Mouse (Mus musculus) MEL (cell line): ENCODE results near the gene Spata6. TPM values are rescaled to one million over a fixed set of nuclear protein-coding genes. Genes with fewer than 3 reads are reported as not detected.

Experiments
- DNase-seq: peaks from one replicate; pipeline ENCODE4 v3.0.0; 2011; ENCODE audit warnings: low read depth, low spot score
- H3K27ac ChIP-seq: 2 replicates; pipeline ENCODE4 v1.5.1; 2012; ENCODE audit warnings: low read depth, mild to moderate bottlenecking, control low read depth, low read length, moderate library complexity; ENCODE audit not compliant: control insufficient read depth
- H3K27me3 ChIP-seq, 2 experiments: fragments of 150-350 bp in 1 of 2; sonication (generic) in 1 of 2; 2 replicates each; pipeline ENCODE4 v1.6.1; 2012; ENCODE audit warnings: low read length in 2 of 2, mild to moderate bottlenecking in 2 of 2, improper control_type of control experiment in 1 of 2, moderate library complexity in 1 of 2; ENCODE audit not compliant: insufficient read depth in 2 of 2, control insufficient read depth in 1 of 2
- H3K36me3 ChIP-seq, 2 experiments: 2 replicates each; pipeline ENCODE4 v1.6.1; 2012 to 2014; ENCODE audit warnings: low read length in 2 of 2, improper control_type of control experiment in 1 of 2, inconsistent platforms in 1 of 2, mild to moderate bottlenecking in 1 of 2; ENCODE audit not compliant: insufficient read depth in 2 of 2, control insufficient read depth in 1 of 2
- H3K4me1 ChIP-seq, 2 experiments: fragments of 150-350 bp in 1 of 2; sonication (generic) in 1 of 2; 2 replicates each; pipeline ENCODE4 v1.6.1; 2012; ENCODE audit warnings: low read length in 2 of 2, improper control_type of control experiment in 1 of 2, mild to moderate bottlenecking in 1 of 2; ENCODE audit not compliant: insufficient read depth in 2 of 2, control insufficient read depth in 1 of 2
- H3K4me3 ChIP-seq, 2 experiments: fragments of 150-350 bp in 1 of 2; sonication (generic) in 1 of 2; 2 replicates each; pipeline ENCODE4 v1.5.1; 2012; ENCODE audit warnings: low read depth in 2 of 2, low read length in 2 of 2, mild to moderate bottlenecking in 2 of 2, moderate library complexity in 2 of 2, control low read depth in 1 of 2, improper control_type of control experiment in 1 of 2; ENCODE audit not compliant: control insufficient read depth in 1 of 2, insufficient read depth in 1 of 2
- H3K79me2 ChIP-seq: 2 replicates; pipeline ENCODE4 v1.6.1; 2012; ENCODE audit warnings: mild to moderate bottlenecking, low read length, moderate library complexity; ENCODE audit not compliant: control insufficient read depth, poor library complexity, insufficient read depth
- H3K9ac ChIP-seq: 2 replicates; pipeline ENCODE4 v1.6.1; 2012; ENCODE audit warnings: low read depth, mild to moderate bottlenecking, control low read depth, low read length, moderate library complexity; ENCODE audit not compliant: control insufficient read depth, poor library complexity, severe bottlenecking
- H3K9me3 ChIP-seq: fragments of 150-350 bp; sonication (generic); replicated peaks from 2 replicates; pipeline ENCODE4 v1.6.1; 2012; ENCODE audit warnings: mild to moderate bottlenecking, low read length, improper control_type of control experiment, moderate library complexity; ENCODE audit not compliant: insufficient read depth
- BHLHE40 ChIP-seq: IDR thresholded peaks from 2 replicates; pipeline ENCODE4 v1.6.1; 2012; ENCODE audit warnings: low read depth, mild to moderate bottlenecking, inconsistent platforms, low read length, improper control_type of control experiment, borderline replicate concordance
- CHD1 ChIP-seq: IDR thresholded peaks from 2 replicates; pipeline ENCODE4 v1.6.1; 2012; ENCODE audit warnings: low read depth, mild to moderate bottlenecking, inconsistent platforms, low read length, improper control_type of control experiment
- CTCF ChIP-seq, 3 experiments: IDR thresholded peaks in 2 of 3; conservative IDR thresholded peaks in 1 of 3; 2 replicates each; pipeline ENCODE4 v1.5.1; 2011 to 2012; ENCODE audit warnings: low read length in 3 of 3, low read depth in 2 of 3, mild to moderate bottlenecking in 2 of 3, improper control_type of control experiment in 1 of 3, inconsistent platforms in 1 of 3, mixed read lengths in 1 of 3, moderate library complexity in 1 of 3; ENCODE audit not compliant: control insufficient read depth in 1 of 3, insufficient read depth in 1 of 3, poor library complexity in 1 of 3, severe bottlenecking in 1 of 3
- ELF1 ChIP-seq: IDR thresholded peaks from 2 replicates; pipeline ENCODE4 v1.6.1; 2014; ENCODE audit warnings: low read depth, mild to moderate bottlenecking, inconsistent platforms, low read length, improper control_type of control experiment, moderate library complexity
- EP300 ChIP-seq, 2 experiments: IDR thresholded peaks; 2 replicates each; pipeline ENCODE4 v1.6.1; 2011; ENCODE audit warnings: improper control_type of control experiment in 2 of 2, low read length in 2 of 2, low read depth in 1 of 2, mild to moderate bottlenecking in 1 of 2
- ETS1 ChIP-seq: IDR thresholded peaks from 2 replicates; pipeline ENCODE4 v1.6.1; 2012; ENCODE audit warnings: low read depth, mild to moderate bottlenecking, inconsistent platforms, low read length, improper control_type of control experiment, moderate library complexity
- HCFC1 ChIP-seq: IDR thresholded peaks from 2 replicates; pipeline ENCODE4 v1.6.1; 2012; ENCODE audit warnings: low read depth, mild to moderate bottlenecking, inconsistent platforms, low read length, improper control_type of control experiment, moderate library complexity
- JUND ChIP-seq: IDR thresholded peaks from 2 replicates; pipeline ENCODE4 v1.6.1; 2011; ENCODE audit warnings: low read depth, mild to moderate bottlenecking, improper control_type of control experiment, low read length
- KAT2A ChIP-seq: conservative IDR thresholded peaks from 2 replicates; pipeline ENCODE4 v1.6.1; 2012; ENCODE audit warnings: low read depth, low read length, improper control_type of control experiment, inconsistent platforms
- MAFK ChIP-seq: IDR thresholded peaks from 2 replicates; pipeline ENCODE4 v1.6.1; 2011; ENCODE audit warnings: low read depth, mild to moderate bottlenecking, low read length, improper control_type of control experiment, borderline replicate concordance
- MAZ ChIP-seq: IDR thresholded peaks from 2 replicates; pipeline ENCODE4 v1.6.1; 2012; ENCODE audit warnings: low read depth, mild to moderate bottlenecking, inconsistent platforms, low read length, improper control_type of control experiment
- MEF2A ChIP-seq: IDR thresholded peaks from 2 replicates; pipeline ENCODE4 v1.6.1; 2014; ENCODE audit warnings: low read depth, mild to moderate bottlenecking, inconsistent platforms, low read length, improper control_type of control experiment; ENCODE audit not compliant: poor library complexity, insufficient replicate concordance, severe bottlenecking; ENCODE audit errors: extremely low read depth
- MXI1 ChIP-seq: IDR thresholded peaks from 2 replicates; pipeline ENCODE4 v1.6.1; 2011; ENCODE audit warnings: mild to moderate bottlenecking, low read depth, low read length, improper control_type of control experiment
- MYB ChIP-seq: IDR thresholded peaks from 2 replicates; pipeline ENCODE4 v1.6.1; 2011; ENCODE audit warnings: mild to moderate bottlenecking, low read depth, low read length, improper control_type of control experiment
- MYC ChIP-seq: IDR thresholded peaks from 2 replicates; pipeline ENCODE4 v1.6.1; 2011; ENCODE audit warnings: low read depth, mild to moderate bottlenecking, low read length, improper control_type of control experiment, moderate library complexity
- NRF1 ChIP-seq: IDR thresholded peaks from 2 replicates; pipeline ENCODE4 v1.6.1; 2014; ENCODE audit warnings: low read depth, mild to moderate bottlenecking, inconsistent platforms, low read length, improper control_type of control experiment, moderate library complexity; ENCODE audit not compliant: poor library complexity, insufficient read depth, severe bottlenecking
- RCOR1 ChIP-seq: IDR thresholded peaks from 2 replicates; pipeline ENCODE4 v1.6.1; 2012; ENCODE audit warnings: low read depth, mild to moderate bottlenecking, inconsistent platforms, low read length, improper control_type of control experiment
- SIN3A ChIP-seq: IDR thresholded peaks from 2 replicates; pipeline ENCODE4 v1.6.1; 2012; ENCODE audit warnings: low read length, improper control_type of control experiment, inconsistent platforms
- TAL1 ChIP-seq: IDR thresholded peaks from 2 replicates; pipeline ENCODE4 v1.6.1; 2012; ENCODE audit warnings: mild to moderate bottlenecking, inconsistent platforms, low read length, moderate library complexity, mixed read lengths
- TBP ChIP-seq: IDR thresholded peaks from 2 replicates; pipeline ENCODE4 v1.8.0; 2011; ENCODE audit warnings: low read depth, low read length, improper control_type of control experiment
- UBTF ChIP-seq: IDR thresholded peaks from 2 replicates; pipeline ENCODE4 v1.6.1; 2012; ENCODE audit warnings: low read depth, mild to moderate bottlenecking, inconsistent platforms, low read length, improper control_type of control experiment, moderate library complexity, borderline replicate concordance; ENCODE audit not compliant: insufficient read depth
- USF1 ChIP-seq: IDR thresholded peaks from 2 replicates; pipeline ENCODE4 v1.6.1; 2014; ENCODE audit warnings: low read depth, mild to moderate bottlenecking, inconsistent platforms, low read length, improper control_type of control experiment, moderate library complexity
- USF2 ChIP-seq, 2 experiments: IDR thresholded peaks; 2 replicates each; pipeline ENCODE4 v1.6.1; 2011 to 2012; ENCODE audit warnings: improper control_type of control experiment in 2 of 2, low read length in 2 of 2, borderline replicate concordance in 1 of 2, inconsistent platforms in 1 of 2, low read depth in 1 of 2, mild to moderate bottlenecking in 1 of 2; ENCODE audit not compliant: insufficient read depth in 1 of 2
- ZC3H11A ChIP-seq: IDR thresholded peaks from 2 replicates; pipeline ENCODE4 v1.6.1; 2012; ENCODE audit warnings: low read depth, mild to moderate bottlenecking, inconsistent platforms, low read length, improper control_type of control experiment
- ZMIZ1 ChIP-seq: IDR thresholded peaks from 2 replicates; pipeline ENCODE4 v1.6.1; 2012; ENCODE audit warnings: low read depth, mild to moderate bottlenecking, inconsistent platforms, low read length, improper control_type of control experiment, moderate library complexity
- ZNF384 ChIP-seq: IDR thresholded peaks from 2 replicates; pipeline ENCODE4 v1.6.1; 2012; ENCODE audit warnings: low read depth, mild to moderate bottlenecking, inconsistent platforms, low read length, improper control_type of control experiment
- polyA plus RNA-seq, 2 experiments: library from polyadenylated mRNA; stranded (reverse) in 1 of 2; unstranded in 1 of 2; fragments of >175 nt in 1 of 2; fragments of >200 nt in 1 of 2; gene quantifications; 2 replicates each; pipeline versions ENCODE4 v1.2.1 to v1.2.4; 2012; ENCODE audit warnings: low replicate concordance in 2 of 2, low read depth in 1 of 2; ENCODE audit not compliant: insufficient read length in 2 of 2, insufficient read depth in 1 of 2, missing spikeins in 1 of 2
- total RNA-seq: library from RNA; depleted of rRNA; stranded (reverse); fragments of 300-350 nt; gene quantifications from 2 replicates; pipeline ENCODE4 v1.2.3, GENCODE M21; 2012

Gene Spata6
- total and polyA plus RNA-seq, 3 experiments, result not detected

DNA sequence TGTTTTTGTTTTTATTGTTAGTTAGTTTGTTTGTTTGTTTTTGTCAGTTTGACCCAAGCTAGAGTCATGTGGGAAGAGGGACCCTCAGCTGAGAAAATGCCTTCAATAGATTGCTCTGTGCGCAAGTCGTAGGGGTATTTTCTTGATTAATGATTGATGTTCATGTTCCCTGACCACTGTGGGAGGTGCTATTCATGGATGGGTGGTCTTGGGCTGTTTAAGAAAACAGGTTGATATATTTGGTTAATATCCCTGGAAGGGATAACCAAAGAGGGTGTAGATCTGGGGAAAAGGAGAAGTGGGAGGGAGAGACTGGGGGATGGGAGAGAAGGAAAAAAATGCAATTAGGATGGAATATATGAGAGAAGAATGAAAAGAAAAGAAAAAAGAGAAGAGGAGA is 15.7 kb upstream of the Spata6 start:
- H3K4me3 ChIP-seq, result no peak overlapping the region
- no peaks in the 10 kb centered on the region for H3K36me3 ChIP-seq
- H3K27me3 ChIP-seq, result no peaks in the 10 kb centered on the region
- no peaks in the 10 kb centered on the region for H3K4me1 ChIP-seq
- TF ChIP-seq MXI1 (no peak), UBTF (no peak), RCOR1 (no peak), ETS1 (no peak), ZNF384 (no peak), MYB (no peak), EP300 (IDR thresholded peaks at IDR 0.05; ENCODE audit: low read depth in 1 of 2, low read length in 2 of 2) (no peak), CHD1 (no peak), CTCF (IDR thresholded peaks at IDR 0.05 in 2 of 3, conservative IDR thresholded peaks at IDR 0.05 in 1 of 3; ENCODE audit: control insufficient read depth in 1 of 3, insufficient read depth in 1 of 3, low read depth in 2 of 3, low read length in 3 of 3, poor library complexity in 1 of 3, severe bottlenecking in 1 of 3) (no peak)
- TF ChIP-seq, all 39 proteins: peak for 0
- Histone ChIP-seq H3K9me3 (no peaks in the 10 kb centered on the region), H3K79me2 (no peaks in the 10 kb centered on the region), H3K9ac (no peak overlapping the region), H3K27ac (no peak overlapping the region)
- DNase-seq, result no peak

DNA sequence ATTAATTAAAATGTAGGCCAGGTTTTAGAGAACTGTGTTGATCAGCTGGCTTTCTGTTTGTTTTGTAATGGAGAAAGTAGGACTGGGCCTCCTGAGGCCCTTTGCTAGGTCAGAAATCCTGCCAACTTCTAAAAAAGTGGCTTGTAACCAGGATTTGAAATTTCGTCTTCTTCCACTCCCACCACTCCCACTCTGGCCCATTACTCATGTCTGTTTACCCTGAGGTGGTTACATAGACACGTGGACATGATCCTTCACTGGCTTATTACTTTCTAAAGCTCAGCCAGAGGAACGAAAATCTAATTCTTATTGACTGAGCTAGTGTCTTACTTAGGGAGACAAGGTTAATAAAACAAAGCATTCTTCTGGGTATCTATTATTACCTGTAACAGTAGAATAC is 14.8 kb upstream of the Spata6 start:
- H3K4me1 ChIP-seq, result no peaks in the 10 kb centered on the region

DNA sequence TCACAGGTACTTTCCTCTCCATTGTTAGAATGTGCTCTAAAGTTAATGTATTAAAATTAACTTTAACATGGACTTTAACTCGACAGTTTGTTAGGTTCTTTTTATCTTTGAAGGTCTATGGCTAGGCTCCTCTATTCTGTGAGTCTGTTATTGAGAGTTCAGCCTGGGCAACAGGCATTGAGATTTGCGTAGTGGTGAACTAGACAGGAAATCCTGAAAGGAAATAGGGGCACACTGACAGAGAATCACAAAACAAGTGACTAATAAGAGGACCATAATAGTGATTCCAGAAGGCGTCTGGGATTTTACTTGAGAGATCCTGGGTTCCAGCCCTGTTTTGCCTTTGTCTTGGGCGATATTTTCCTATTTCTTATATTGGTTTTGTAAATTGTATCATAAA is 488 bp upstream of the Spata6 start:
- no peaks in the 10 kb centered on the region for H3K4me1 ChIP-seq
- H3K4me3 ChIP-seq, result no peak overlapping the region
- no peak overlapping the region for H3K27ac ChIP-seq
- H3K27me3 ChIP-seq, result no peaks in the 10 kb centered on the region
- H3K36me3 ChIP-seq, result no peaks in the 10 kb centered on the region
- no peak overlapping the region for H3K9ac ChIP-seq
- no peak for TF ChIP-seq TAL1
- TF ChIP-seq ZMIZ1, result no peak
- no peak for TF ChIP-seq MYC
- TF ChIP-seq NRF1, result no peak
- no peak for TF ChIP-seq JUND
- TF ChIP-seq MAZ, result no peak
- DNase-seq, result no peak
- H3K79me2 ChIP-seq, result no peaks in the 10 kb centered on the region
- H3K9me3 ChIP-seq, result no peaks in the 10 kb centered on the region

More for the DNA sequence above, 14.8 kb upstream of the Spata6 start:
- no peak overlapping the region for H3K27ac ChIP-seq
- DNase-seq, result no peak
- H3K36me3 ChIP-seq, result no peaks in the 10 kb centered on the region
- no peak overlapping the region for H3K9ac ChIP-seq
- H3K79me2 ChIP-seq, result no peaks in the 10 kb centered on the region
- no peak overlapping the region for H3K4me3 ChIP-seq
- no peaks in the 10 kb centered on the region for H3K9me3 ChIP-seq
- no peaks in the 10 kb centered on the region for H3K27me3 ChIP-seq
- TF ChIP-seq SIN3A (no peak), MEF2A (no peak), USF2 (IDR thresholded peaks at IDR 0.05; ENCODE audit: borderline replicate concordance in 1 of 2, insufficient read depth in 1 of 2, low read depth in 1 of 2, low read length in 2 of 2) (no peak), EP300 (IDR thresholded peaks at IDR 0.05; ENCODE audit: low read depth in 1 of 2, low read length in 2 of 2) (no peak), BHLHE40 (no peak), KAT2A (no peak), USF1 (no peak), MAFK (no peak), ZC3H11A (no peak), HCFC1 (no peak), ELF1 (no peak), TBP (no peak), MYB (no peak)
